Mouse (Mus musculus): Measurements from ENCODE around the gene Hoxd4.

DNA sequence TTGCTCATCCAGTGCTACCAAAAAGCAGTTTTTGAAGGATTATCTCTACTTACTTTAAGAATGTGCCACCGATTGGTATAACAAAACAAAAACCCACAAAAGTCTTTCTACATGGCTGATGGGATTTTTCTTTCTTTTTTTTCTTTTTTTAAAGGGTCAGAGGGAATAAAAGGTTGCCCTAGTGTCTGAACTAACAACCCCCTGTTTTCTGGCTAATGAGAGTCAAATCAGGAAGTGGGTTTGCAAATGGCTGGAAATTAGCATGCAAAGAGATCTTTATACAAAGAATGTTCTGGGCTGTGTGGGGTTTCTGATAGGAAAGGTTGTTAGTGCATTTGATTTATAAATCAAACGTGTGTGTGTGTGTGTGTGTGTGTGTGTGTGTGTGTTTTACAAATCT, 8.7 kb downstream of the Hoxd4 start:
- no peak for TF ChIP-seq CTCF (IDR thresholded peaks at IDR 0.05; ENCODE audit: low read depth, low read length)
- no peak for TF ChIP-seq TAL1 (conservative IDR thresholded peaks at IDR 0.05; ENCODE audit: low read depth, low read length)
